Mouse (Mus musculus) gastrocnemius, postnatal 25 days (tissue): Measurements from ENCODE around the gene Srf. TPM values are rescaled to one million over a fixed set of nuclear protein-coding genes. Genes with fewer than 3 reads are reported as not detected.

Experiments used
- DNase-seq: peaks from one replicate; pipeline ENCODE4 v3.0.0; 2022
- microRNA-seq, 2 experiments: library from miRNA; unstranded; fragments of <30 nt; microRNA quantifications; one replicate each; pipeline ENCODE4 v1.2.0; 2021; ENCODE audit warnings: borderline replicate concordance in 2 of 2
- total RNA-seq, 2 experiments: library from RNA; stranded (reverse); gene quantifications; 1 replicate in 1 of 2; 2 replicates in 1 of 2; pipeline ENCODE4 v1.2.3; 2021

The Srf gene
- total RNA-seq, 2 experiments from 2014 or later: 64.6 to 85.8 TPM

DNA sequence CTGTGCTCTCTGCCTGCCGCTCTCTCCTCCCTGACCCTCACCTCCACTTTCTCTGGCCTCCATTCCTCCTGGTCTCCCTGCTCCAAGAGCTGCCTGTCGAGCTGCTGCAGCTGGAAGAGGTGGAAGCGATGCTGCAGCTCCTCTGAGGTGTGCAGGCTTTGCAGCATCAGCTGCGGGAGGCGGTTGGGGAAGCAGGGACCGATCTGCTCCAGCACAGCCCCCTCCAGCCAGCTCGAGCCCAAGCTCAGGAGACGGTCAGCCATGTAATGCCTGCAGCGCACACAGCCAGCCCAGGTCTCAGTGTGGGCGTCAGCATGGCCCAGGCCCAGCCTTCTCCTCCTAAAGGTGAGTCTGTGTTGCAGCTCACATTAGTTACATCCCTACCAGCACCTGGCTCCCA lies 36.0 kb downstream of the Srf start:
- no peak for DNase-seq

DNA sequence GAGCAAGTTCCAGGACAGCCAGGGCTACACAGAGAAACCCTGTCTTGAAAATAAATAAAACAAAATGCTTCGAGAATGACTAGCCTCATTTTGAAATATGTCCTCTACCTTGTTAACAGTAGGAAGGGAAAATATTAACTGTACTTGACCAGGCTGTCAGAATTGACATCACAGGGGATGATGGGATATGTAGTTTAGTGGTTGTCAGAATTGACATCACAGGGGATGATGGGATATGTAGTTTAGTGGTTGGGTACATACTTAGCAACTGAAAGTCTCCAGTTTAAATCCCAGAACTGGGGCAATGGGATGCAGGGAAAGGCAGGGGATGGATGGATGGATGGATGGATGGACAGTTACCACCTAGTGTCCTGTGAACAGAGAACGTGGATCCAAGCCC lies 42.6 kb downstream of the Srf start:
- DNase-seq: no peak

DNA sequence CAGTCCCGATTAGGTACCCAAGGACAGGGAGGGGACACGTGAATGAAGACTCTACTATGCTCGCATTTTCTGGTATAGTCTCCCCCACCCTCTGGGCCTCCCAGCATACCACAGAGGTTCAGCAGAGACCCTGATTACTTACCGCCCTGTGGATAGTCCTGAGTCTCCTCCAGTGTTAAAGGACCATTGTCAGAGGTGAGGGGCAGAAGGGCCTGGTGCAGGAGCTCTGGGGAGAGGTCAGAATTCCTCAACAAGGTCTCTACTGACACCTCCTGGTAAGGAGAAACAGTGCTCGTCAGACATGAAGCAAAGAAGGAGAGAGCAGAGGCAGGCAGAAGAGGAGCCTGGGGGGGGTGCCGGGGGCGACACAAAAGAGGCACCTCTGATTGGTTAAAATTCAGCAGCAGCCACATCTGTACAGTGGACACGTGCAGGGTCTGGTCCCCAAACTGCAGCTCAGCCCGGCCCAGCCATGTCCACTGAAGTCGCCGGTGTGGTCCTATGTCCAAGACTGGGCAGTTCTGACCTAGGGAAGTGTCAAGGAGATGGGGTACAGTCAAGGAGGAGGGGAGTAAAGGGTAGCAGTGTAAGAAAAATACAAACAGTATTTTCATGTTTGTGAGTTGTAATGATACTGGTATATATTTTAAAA lies 44.8 kb downstream of the Srf start:
- DNase-seq: no peak

DNA sequence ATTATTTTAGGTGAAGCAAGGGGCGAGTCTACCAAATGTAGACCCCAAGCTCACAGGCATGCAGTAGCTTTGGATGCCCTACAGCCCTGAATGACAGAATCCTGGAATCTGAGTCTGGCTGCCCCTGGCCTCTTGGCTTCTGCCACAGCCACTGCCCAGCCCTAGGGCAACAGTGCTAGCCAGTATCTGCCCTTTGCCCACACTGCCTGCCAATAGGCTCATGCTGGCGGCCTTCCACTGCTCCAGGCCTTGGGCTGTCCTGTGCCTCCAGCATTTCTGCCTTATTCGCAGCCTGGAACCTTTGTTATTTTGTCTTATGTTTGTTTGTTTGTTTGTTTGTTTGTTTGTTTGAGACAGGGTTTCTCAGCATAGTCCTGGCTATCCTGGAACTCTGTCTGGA lies 50.4 kb downstream of the Srf start:
- no peak for DNase-seq

DNA sequence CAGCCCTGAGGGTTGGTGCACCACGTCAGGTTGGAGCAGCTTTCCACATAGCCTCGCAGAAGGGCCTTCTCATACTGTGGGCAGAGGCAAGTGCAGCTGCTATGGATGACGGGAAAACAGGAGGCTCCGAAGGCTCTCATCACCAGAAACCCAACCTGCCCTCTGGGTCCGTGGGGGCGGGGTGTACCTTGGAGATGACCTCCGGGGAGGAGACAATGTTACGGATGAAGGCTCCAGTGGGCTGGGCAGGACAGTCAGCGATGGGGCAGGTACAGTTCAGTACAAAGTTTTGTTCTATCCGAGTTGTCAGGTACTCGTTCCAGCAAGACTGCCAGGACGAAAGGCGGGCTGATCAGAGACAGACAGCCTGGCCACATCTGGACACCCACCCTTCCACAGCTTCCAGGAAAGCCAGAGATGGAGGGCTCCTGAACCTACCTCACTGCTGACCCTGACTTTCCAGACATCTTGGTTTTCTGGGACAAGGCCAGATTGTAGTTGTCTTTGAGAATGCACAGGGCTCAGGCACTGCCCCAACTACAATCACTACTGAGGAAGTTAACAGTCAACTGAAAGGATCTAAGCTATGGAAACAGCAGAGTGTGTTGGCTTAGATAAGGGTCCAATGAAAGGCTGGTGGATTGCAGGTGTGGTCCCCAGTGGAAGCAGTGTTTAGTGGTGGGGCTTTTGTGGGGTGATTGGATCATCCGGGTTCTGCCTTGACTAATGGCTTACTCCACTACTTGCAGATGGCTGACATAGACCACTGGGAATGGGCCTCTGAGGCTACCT lies 51.9 kb downstream of the Srf start:
- DNase-seq: no peak

DNA sequence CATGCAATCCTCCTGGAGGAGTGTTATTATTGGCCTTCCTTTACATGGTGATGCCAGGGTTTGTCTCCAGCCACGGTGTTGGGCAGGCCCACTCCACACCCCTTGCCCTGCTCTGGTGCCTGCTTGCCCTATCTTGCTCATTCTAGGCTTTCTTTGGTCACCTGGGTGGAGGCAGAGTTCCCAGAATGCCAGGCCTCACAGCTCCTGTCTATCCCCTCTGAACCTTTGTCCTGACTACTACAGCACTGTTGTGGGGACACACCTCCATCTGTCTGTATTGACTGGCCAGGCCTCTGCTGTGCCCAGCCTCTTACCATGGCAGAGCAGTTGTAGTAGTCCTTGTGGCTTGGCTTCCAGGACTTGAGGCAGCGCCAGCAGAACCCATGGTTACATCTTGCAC lies 53.2 kb downstream of the Srf start:
- no peak for DNase-seq

Small RNAs within 50 kb of the gene (microRNA-seq; reads per million reads assigned to microRNA genes)
- gene Mir6976: 0.53 to 0.74 reads per million in 2 experiments

Other genes with a start within 250 kb of the Srf start
- 1 to 10 TPM; 2.7 to 2.8 TPM for gene Abcc10, start 227.8 kb downstream of the Srf start, total RNA-seq
- 10 to 100 TPM; 11.4 to 12.6 TPM for gene Zfp318, start 172.4 kb downstream of the Srf start, total RNA-seq
- under 1 TPM in 1 of 2 experiments, not detected in 1; 0.78 TPM for gene Crip3, start 127.2 kb downstream of the Srf start, total RNA-seq
- gene Slc22a7, start 117.7 kb downstream of the Srf start, total RNA-seq: not detected
- 1 to 10 TPM in 1 of 2 experiments, under 1 TPM in 1; 0.77 to 1.4 TPM for gene Ttbk1, start 68.5 kb downstream of the Srf start, total RNA-seq
- gene Dnph1, start 59.5 kb downstream of the Srf start, total RNA-seq: 1 to 10 TPM; 4.5 to 5.4 TPM
- 10 to 100 TPM; 11.7 to 12.1 TPM for gene Cul9, start 9.8 kb downstream of the Srf start, total RNA-seq
- 1 to 10 TPM; 1.1 to 1.3 TPM for gene Ptk7, start 73.3 kb upstream of the Srf start, total RNA-seq
- 10 to 100 TPM; 12.7 to 15.0 TPM for gene Klc4, start 89.8 kb upstream of the Srf start, total RNA-seq
- 100 to 1,000 TPM in 1 of 2 experiments, 10 to 100 TPM in 1; 99.2 to 110 TPM for gene Mrpl2, start 90.1 kb upstream of the Srf start, total RNA-seq
- 10 to 100 TPM in 1 of 2 experiments, 1 to 10 TPM in 1; 8.8 to 14.4 TPM for gene Cul7, start 94.2 kb upstream of the Srf start, total RNA-seq
- 10 to 100 TPM in 1 of 2 experiments, 1 to 10 TPM in 1; 7.5 to 12.1 TPM for gene Rrp36, start 118.2 kb upstream of the Srf start, total RNA-seq
- gene Mea1, start 122.6 kb upstream of the Srf start, total RNA-seq: 10 to 100 TPM; 45.3 to 54.7 TPM
- 100 to 1,000 TPM; 135 to 168 TPM for gene Klhdc3, start 124.7 kb upstream of the Srf start, total RNA-seq
- 10 to 100 TPM; 24.0 to 28.3 TPM for gene Ppp2r5d, start 148.9 kb upstream of the Srf start, total RNA-seq
- gene Pex6, start 155.3 kb upstream of the Srf start, total RNA-seq: 10 to 100 TPM; 12.5 to 14.0 TPM
- gene Gnmt, start 173.0 kb upstream of the Srf start, total RNA-seq: 1 to 10 TPM; 1.1 to 1.2 TPM
- gene Cnpy3, start 196.0 kb upstream of the Srf start, total RNA-seq: 10 to 100 TPM in 1 of 2 experiments, 1 to 10 TPM in 1; 8.3 to 11.8 TPM
- gene Ptcra, start 207.5 kb upstream of the Srf start, total RNA-seq: not detected
- gene 2310039H08Rik, start 216.5 kb upstream of the Srf start, total RNA-seq: 10 to 100 TPM; 34.9 to 35.0 TPM
- gene Rpl7l1, start 226.5 kb upstream of the Srf start, total RNA-seq: 10 to 100 TPM; 42.6 to 50.4 TPM